Mouse (Mus musculus) heart, embryonic 11.5 days (tissue): ENCODE results near the gene Dph1. TPM values are rescaled to one million over a fixed set of nuclear protein-coding genes. Genes with fewer than 3 reads are reported as not detected.

ENCODE experiments used
- ATAC-seq: fragments of 200-750 bp; cut with Nextera tagmentation; replicated peaks from 2 replicates; pipeline ENCODE4 v1.8.0; 2017; ENCODE audit warnings: moderate library complexity; ENCODE audit not compliant: insufficient number of reproducible peaks, low FRiP score, low TSS enrichment
- H3K27ac ChIP-seq: fragments of 300-500 bp; sonication (generic); 2 replicates; pipeline ENCODE4 v1.5.1; 2014; ENCODE audit warnings: mild to moderate bottlenecking, low read depth, low read length
- H3K27me3 ChIP-seq: fragments of 300-500 bp; sonication (generic); 2 replicates; pipeline ENCODE4 v1.6.1; 2014; ENCODE audit warnings: mild to moderate bottlenecking, low read length, mixed read lengths; ENCODE audit not compliant: control insufficient read depth, insufficient read depth
- H3K36me3 ChIP-seq: fragments of 300-500 bp; sonication (generic); 2 replicates; pipeline ENCODE4 v1.6.1; 2014; ENCODE audit warnings: mild to moderate bottlenecking, low read length, moderate library complexity, mixed read lengths; ENCODE audit not compliant: control insufficient read depth, insufficient read depth
- H3K4me1 ChIP-seq: fragments of 300-500 bp; sonication (generic); 2 replicates; pipeline ENCODE4 v1.6.1; 2014; ENCODE audit warnings: low read length; ENCODE audit not compliant: control insufficient read depth, insufficient read depth
- H3K4me2 ChIP-seq: fragments of 300-500 bp; sonication (generic); 2 replicates; pipeline ENCODE4 v1.6.1; 2014; ENCODE audit warnings: mild to moderate bottlenecking, moderate library complexity
- H3K4me3 ChIP-seq: fragments of 300-500 bp; sonication (generic); 2 replicates; pipeline ENCODE4 v1.5.1; 2014; ENCODE audit warnings: low read depth, low read length
- H3K9ac ChIP-seq: fragments of 300-500 bp; sonication (generic); 2 replicates; pipeline ENCODE4 v1.6.1; 2014; ENCODE audit warnings: mild to moderate bottlenecking, low read depth, low read length, moderate library complexity
- H3K9me3 ChIP-seq: fragments of 300-500 bp; sonication (generic); replicated peaks from 2 replicates; pipeline ENCODE4 v1.6.1; 2016; ENCODE audit warnings: low read length; ENCODE audit not compliant: control insufficient read depth
- WGBS: fragments of 180-500 bp; shearing (Covaris S2); extraction: QIAGEN DNeasy Blood & Tissue Kit; methylation state at CpG from one replicate; pipeline ENCODE4 v1.1.7; 2014; ENCODE audit not compliant: insufficient replicate concordance; 5-methylcytosine and 5-hydroxymethylcytosine counted together
- polyA plus RNA-seq: library from polyadenylated mRNA; unstranded; fragments of >200 nt; fragmentation: Nextera tagmentation; extraction: Ambion mirVana; gene quantifications from 2 replicates; pipeline ENCODE4 v1.2.1, GENCODE M21; 2014

Gene Dph1
- polyA plus RNA-seq, 1 experiment from 2014 or later: 16.5 TPM

DNA sequence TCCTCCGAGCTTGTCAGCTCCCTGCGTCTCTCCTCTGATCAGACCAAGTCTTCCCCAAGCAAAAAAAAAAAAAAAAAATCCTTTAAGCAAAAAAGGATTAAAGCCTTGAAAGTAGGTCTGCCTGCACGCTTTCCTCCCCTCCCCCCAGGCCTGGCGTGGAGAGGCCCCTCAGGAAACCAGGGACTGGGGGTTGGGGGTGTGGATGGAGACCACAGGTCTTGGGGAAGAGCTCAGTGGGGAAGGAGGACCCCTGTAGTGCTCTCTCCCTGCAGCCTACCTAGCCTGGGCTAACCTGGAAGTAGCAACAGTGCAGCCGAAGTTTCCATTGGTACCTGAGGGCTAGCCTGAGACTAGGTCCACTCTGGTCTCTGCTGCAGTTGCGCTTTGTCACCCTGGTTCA, 19.7 kb upstream of the Dph1 start:
- 52% methylated on average over 6 of the region's 6 CpGs for WGBS

DNA sequence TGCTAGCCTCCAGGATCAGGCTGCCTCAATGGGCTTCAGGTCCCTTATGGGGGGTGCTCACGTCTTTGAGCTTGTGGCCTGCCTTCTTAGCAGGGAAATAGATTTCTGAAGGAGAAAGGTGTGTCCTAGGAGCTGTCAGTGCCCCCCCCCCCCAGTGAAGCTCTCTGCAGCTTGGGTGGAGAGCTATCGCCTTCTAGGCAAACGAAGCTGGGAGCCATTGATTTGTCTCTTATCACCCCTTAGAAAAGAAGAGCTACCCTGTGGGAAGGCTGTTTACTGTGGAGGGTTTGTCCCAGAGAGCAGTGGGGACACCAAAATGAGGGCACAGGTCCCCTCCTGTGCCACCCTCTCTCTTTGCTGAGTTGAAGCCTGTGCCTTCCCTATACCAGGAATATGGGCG, 19.1 kb upstream of the Dph1 start:
- H3K9ac ChIP-seq: no peak overlapping the region

More for the DNA sequence above, 19.7 kb upstream of the Dph1 start:
- Histone ChIP-seq H3K27ac (no peak overlapping the region), H3K9ac (no peak overlapping the region), H3K27me3 (0 out of 2 replicates have a peak, but pooled peaks cover 7% of the 10 kb centered on the region), H3K4me3 (no peak overlapping the region), H3K4me1 (peaks cover 60% of the 10 kb centered on the region), H3K4me2 (no peak overlapping the region), H3K9me3 (no peaks in the 10 kb centered on the region), H3K36me3 (no peaks in the 10 kb centered on the region)
- no peak for ATAC-seq

DNA sequence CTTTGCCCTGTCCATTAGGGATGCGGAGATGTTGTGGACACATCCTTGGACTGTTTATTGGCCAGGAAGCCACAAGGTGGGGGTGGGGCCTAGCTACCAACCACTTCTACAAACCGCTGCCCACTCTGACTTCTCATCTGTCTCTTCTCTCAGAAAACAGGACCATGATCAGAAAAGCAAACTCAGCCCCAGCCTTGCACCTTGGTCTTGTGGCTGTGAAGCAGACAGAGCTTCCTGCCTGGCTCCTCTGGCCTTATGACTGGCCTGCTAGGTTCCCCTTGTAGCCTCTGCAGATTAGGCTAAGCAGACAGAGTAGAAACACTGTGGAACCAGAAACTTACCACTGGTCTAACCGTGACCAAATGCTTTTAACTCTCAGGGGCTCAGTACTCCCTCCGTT, 18.3 kb upstream of the Dph1 start:
- no peak for ATAC-seq
- Histone ChIP-seq H3K4me2 (no peak overlapping the region), H3K27me3 (0 out of 2 replicates have a peak, but pooled peaks cover 6% of the 10 kb centered on the region), H3K9ac (no peak overlapping the region; the same call in 1 of the 2 replicates), H3K27ac (peak overlapping the region; percentile 37; the same call in 1 of the 2 replicates), H3K9me3 (no peaks in the 10 kb centered on the region), H3K4me1 (peaks cover 58% of the 10 kb centered on the region), H3K4me3 (no peak overlapping the region), H3K36me3 (no peaks in the 10 kb centered on the region)
- WGBS: 57% methylated on average over 4 of the region's 4 CpGs

More for the DNA sequence above, 19.1 kb upstream of the Dph1 start:
- Histone ChIP-seq H3K27me3 (0 out of 2 replicates have a peak, but pooled peaks cover 7% of the 10 kb centered on the region), H3K4me2 (peak overlapping the region; percentile 3; the same call in 1 of the 2 replicates), H3K9me3 (no peaks in the 10 kb centered on the region), H3K4me3 (no peak overlapping the region), H3K36me3 (no peaks in the 10 kb centered on the region), H3K4me1 (peaks cover 55% of the 10 kb centered on the region), H3K27ac (peak overlapping the region; percentile 15; the same call in 1 of the 2 replicates)
- ATAC-seq: no peak
- WGBS: 66% methylated on average over 4 of the region's 4 CpGs

DNA sequence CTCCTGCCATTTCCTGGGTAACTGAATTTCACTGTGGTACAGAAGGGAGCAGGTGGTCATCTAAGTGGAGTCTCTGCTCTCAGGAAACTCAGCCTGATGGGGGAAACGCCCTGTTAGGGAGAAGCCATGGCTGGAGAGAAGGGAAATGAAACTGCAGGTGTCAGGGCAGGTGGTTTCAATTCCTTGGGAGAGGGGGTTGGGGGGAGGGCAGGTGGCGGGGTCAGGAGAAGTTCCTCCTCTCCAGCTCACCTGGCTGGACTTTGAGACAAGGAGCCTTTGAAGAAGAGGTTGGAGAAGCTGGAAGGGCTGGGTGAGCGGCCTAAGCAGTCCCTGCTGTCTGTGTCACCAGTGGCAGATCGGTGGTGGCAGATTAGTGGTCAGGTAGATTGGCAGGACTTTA, 15.3 kb upstream of the Dph1 start:
- no peak for ATAC-seq
- H3K4me1 ChIP-seq: peaks cover 52% of the 10 kb centered on the region
- no peak overlapping the region for H3K4me3 ChIP-seq
- H3K36me3 ChIP-seq: no peaks in the 10 kb centered on the region
- H3K4me2 ChIP-seq: no peak overlapping the region
- WGBS: 77% methylated on average over 4 of the region's 4 CpGs
- no peak overlapping the region for H3K27ac ChIP-seq
- H3K9me3 ChIP-seq: no peaks in the 10 kb centered on the region
- no peak overlapping the region for H3K9ac ChIP-seq
- H3K27me3 ChIP-seq: no peaks in the 10 kb centered on the region

DNA sequence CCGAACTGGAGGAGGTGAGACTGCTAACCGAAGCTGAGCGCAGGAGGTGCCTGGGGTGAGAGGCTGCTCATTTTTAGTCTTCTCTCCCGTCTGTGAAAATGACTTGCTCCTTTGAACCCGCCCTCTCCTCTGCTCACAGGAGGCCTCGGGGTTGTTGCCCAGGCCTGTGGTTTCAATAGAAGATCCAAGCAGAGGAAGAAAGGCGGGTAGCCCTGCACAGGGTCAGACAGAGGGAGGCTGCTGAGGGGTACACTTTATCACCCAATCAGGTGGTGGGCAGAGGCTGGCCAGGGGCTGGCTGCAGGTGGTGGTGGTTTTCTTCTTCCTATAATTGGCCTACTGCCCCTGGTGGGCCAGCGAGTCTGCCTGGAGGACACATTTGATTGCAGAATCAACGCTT, 13.4 kb upstream of the Dph1 start:
- Histone ChIP-seq H3K9ac (no peak overlapping the region), H3K4me3 (no peak overlapping the region), H3K36me3 (no peaks in the 10 kb centered on the region), H3K4me2 (no peak overlapping the region), H3K27ac (no peak overlapping the region), H3K9me3 (no peaks in the 10 kb centered on the region), H3K4me1 (peaks cover 43% of the 10 kb centered on the region), H3K27me3 (no peaks in the 10 kb centered on the region; the same call in 1 of the 2 replicates)
- ATAC-seq: no peak
- 61% methylated on average over 9 of the region's 9 CpGs for WGBS

DNA sequence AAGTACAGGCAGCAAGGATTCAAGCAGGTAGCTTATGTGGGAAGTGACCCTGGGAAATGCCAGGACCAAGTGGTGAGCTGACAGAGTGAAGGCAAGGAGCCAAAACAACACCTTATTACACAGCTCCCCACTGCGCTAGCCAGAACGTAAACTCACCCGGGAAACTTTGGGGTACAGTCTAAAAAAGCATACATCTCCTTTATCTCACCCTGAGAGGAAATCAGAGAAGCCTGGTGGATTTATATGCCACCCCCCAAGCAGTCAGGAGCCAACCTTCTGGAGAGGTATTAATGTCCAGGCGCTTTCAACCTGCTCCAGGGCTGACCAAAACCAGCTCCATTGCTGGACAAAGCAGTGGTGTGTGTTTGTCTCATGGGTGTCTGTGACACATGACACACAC, 12.9 kb upstream of the Dph1 start:
- Histone ChIP-seq H3K27ac (no peak overlapping the region), H3K9me3 (no peaks in the 10 kb centered on the region), H3K9ac (no peak overlapping the region), H3K36me3 (no peaks in the 10 kb centered on the region), H3K4me3 (no peak overlapping the region), H3K27me3 (no peaks in the 10 kb centered on the region; the same call in 1 of the 2 replicates), H3K4me1 (peaks cover 38% of the 10 kb centered on the region), H3K4me2 (no peak overlapping the region)
- no peak for ATAC-seq
- 87% methylated on average over 4 of the region's 4 CpGs for WGBS

DNA sequence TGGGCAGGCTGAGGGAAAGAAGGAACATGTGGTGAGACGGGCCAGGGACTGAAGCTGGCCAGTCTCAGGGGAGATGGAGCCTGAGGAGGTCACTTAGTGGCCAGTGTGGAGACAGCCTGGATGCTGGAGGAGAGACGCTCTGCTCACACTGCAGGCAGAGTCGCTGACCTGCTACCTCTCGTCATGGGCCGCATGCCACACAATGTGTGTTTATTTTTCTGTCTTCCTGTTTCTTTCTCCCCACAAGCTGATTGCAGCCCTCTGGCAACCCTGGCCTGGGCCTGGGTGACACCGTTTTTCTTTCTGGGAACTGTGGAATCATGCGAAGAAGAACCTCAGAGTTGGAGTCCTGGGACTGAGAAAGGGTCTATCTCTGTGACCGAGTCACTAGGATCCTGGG, 10.7 kb upstream of the Dph1 start:
- H3K4me3 ChIP-seq: no peak overlapping the region
- H3K4me1 ChIP-seq: peaks cover 37% of the 10 kb centered on the region
- peaks cover 7% of the 10 kb centered on the region for H3K27me3 ChIP-seq
- H3K36me3 ChIP-seq: no peaks in the 10 kb centered on the region
- ATAC-seq: no peak
- 0 out of 2 replicates have a peak overlapping the region, but pooled peaks have one; percentile 10 for H3K9ac ChIP-seq
- no peak overlapping the region for H3K27ac ChIP-seq
- no peak overlapping the region for H3K4me2 ChIP-seq
- H3K9me3 ChIP-seq: no peaks in the 10 kb centered on the region
- 46% methylated on average over 8 of the region's 8 CpGs for WGBS

DNA sequence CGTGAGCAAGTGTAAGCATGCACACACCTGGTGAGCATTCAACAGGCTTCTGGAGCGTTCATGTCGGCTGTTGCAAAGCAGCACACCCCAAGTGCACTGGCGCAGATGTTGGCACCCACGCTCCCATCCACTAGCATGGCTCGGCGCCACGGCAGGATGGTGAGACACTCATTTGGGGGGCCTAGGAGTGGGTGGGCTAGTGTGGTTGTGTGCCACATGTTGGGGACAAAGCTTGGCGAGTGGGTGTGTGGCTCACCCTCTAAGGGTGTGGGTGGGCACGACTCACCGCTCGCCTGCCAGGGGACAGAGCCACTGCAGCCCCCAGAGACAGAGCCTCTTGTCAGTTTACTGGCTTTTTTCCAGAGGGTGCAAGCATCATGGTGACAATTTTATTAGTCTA, 9.9 kb upstream of the Dph1 start:
- H3K4me2 ChIP-seq: no peak overlapping the region
- H3K9ac ChIP-seq: no peak overlapping the region
- H3K27ac ChIP-seq: no peak overlapping the region
- no peak overlapping the region for H3K4me3 ChIP-seq
- ATAC-seq: no peak
- H3K27me3 ChIP-seq: peaks cover 15% of the 10 kb centered on the region
- no peaks in the 10 kb centered on the region for H3K36me3 ChIP-seq
- WGBS: 90% methylated on average over 12 of the region's 12 CpGs
- no peaks in the 10 kb centered on the region for H3K9me3 ChIP-seq
- peaks cover 38% of the 10 kb centered on the region for H3K4me1 ChIP-seq

DNA sequence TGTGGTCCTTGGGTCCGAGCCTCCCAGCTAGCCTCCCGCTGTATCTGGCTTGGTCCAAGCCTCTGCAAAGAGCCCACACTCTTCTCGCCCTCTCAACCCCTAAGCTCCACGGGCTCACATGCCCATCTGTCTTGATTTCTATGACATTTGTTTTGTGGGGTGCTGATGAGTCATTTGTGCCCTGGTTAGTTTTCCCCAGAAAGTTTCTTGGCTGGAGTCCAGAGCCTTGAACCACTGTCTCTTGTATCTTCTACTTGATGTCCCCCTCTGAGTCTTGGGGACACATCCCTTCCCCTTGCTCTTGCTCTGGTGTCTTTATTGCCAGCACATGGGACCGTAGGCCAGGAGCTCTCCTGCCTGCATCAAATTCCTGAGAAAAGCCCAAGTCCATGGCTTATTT, 8.9 kb upstream of the Dph1 start:
- Histone ChIP-seq H3K4me2 (no peak overlapping the region), H3K36me3 (no peaks in the 10 kb centered on the region), H3K9me3 (no peaks in the 10 kb centered on the region), H3K9ac (no peak overlapping the region), H3K27ac (no peak overlapping the region), H3K4me1 (peaks cover 42% of the 10 kb centered on the region), H3K4me3 (no peak overlapping the region), H3K27me3 (peaks cover 25% of the 10 kb centered on the region)
- 84% methylated on average over 5 of the region's 5 CpGs for WGBS
- no peak for ATAC-seq
